8 mouse cellular contexts compared by ENCODE assay signal in the genomic region with DNA sequence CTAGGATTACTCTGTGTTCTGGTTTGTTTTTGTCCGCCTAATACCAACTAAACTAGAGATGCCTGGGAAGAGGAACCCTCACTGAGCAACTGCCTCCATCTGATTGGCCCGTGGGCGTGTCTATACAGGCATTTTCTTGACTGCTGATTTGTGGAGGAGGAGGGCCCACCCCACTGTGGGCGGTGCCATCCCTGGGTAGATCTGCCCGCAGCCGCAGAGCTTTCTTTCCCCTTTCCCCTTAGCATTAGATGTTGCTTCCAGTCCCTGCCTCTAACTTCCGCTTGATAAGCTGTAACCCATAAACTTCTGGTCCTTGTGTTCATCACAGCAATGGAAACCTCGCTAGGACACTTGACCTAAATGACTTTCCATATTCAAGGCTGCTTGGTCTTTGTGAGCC.
DNase-seq lines count a peak whose midpoint lies in the region; ATAC-seq lines count a peak whose summit lies in the region.
"Had no signal": no experiment of that assay in that cellular context is flagged by ENCODE, and none has a peak within 500 bp of the region (broad histone marks: within the 10 kb centered on the region; RNA-seq: fewer than 3 reads in every experiment).

No protein-coding gene starts in this region.

- no peaks in the 10 kb centered on the region for H3K9me3 ChIP-seq in neural tube, embryonic 11.5 days (ENCODE audit: control insufficient read depth, low read length)
- H3K9me3 ChIP-seq in neural tube, embryonic 15.5 days (replicated peaks) = no peaks in the 10 kb centered on the region
- H3K9me3 ChIP-seq: forebrain, embryonic 15.5 days had no signal

- no peak overlapping the region; the same call in 1 of the 2 replicates for H3K9ac ChIP-seq in neural tube, embryonic 11.5 days (ENCODE audit: low read length)
- H3K9ac ChIP-seq in neural tube, embryonic 15.5 days (replicated peaks) = no peak overlapping the region
- H3K9ac ChIP-seq: forebrain, embryonic 15.5 days had no signal

- WGBS in neural tube, embryonic 11.5 days = 35% methylated on average over 8 of the region's 8 CpGs
- WGBS in neural tube, embryonic 15.5 days = 41% methylated on average over 8 of the region's 8 CpGs

- no peaks in the 10 kb centered on the region for H3K4me1 ChIP-seq in neural tube, embryonic 11.5 days (ENCODE audit: control insufficient read depth, insufficient read depth, low read length)
- H3K4me1 ChIP-seq in neural tube, embryonic 15.5 days = peaks cover 1% of the 10 kb centered on the region
- H3K4me1 ChIP-seq: forebrain, embryonic 15.5 days had no signal

- intact Hi-C loops in gastrocnemius, postnatal 14 days (cut with DNase I; ENCODE audit: low total_unique reads) = no loop called here

- H3K4me2 ChIP-seq in neural tube, embryonic 11.5 days (ENCODE audit: low read depth) = no peak overlapping the region
- no peak overlapping the region for H3K4me2 ChIP-seq in neural tube, embryonic 15.5 days
- H3K4me2 ChIP-seq: forebrain, embryonic 15.5 days had no signal

- no peaks in the 10 kb centered on the region for H3K36me3 ChIP-seq in neural tube, embryonic 11.5 days (ENCODE audit: control insufficient read depth, insufficient read depth, low read length)
- H3K36me3 ChIP-seq in neural tube, embryonic 15.5 days = no peaks in the 10 kb centered on the region
- H3K36me3 ChIP-seq: forebrain, embryonic 15.5 days had no signal

- H3K27ac ChIP-seq in neural tube, embryonic 11.5 days (ENCODE audit: low read depth, low read length) = no peak overlapping the region
- H3K27ac ChIP-seq in neural tube, embryonic 15.5 days (replicated peaks) = no peak overlapping the region
- H3K27ac ChIP-seq: forebrain, embryonic 15.5 days had no signal

- H3K27me3 ChIP-seq in neural tube, embryonic 11.5 days (ENCODE audit: control insufficient read depth, insufficient read depth, low read length) = peaks cover 2% of the 10 kb centered on the region; the same call in 1 of the 2 replicates
- H3K27me3 ChIP-seq in neural tube, embryonic 15.5 days (replicated peaks) = peaks cover 1% of the 10 kb centered on the region; the same call in 1 of the 2 replicates
- H3K27me3 ChIP-seq: forebrain, embryonic 15.5 days had no signal

- H3K4me3 ChIP-seq in neural tube, embryonic 11.5 days (ENCODE audit: low read depth, low read length) = no peak overlapping the region
- no peak overlapping the region for H3K4me3 ChIP-seq in neural tube, embryonic 15.5 days (replicated peaks)
- H3K4me3 ChIP-seq: forebrain, embryonic 15.5 days had no signal

- no peak for ATAC-seq in neural tube, embryonic 11.5 days (ENCODE audit: insufficient read depth, low FRiP score, low TSS enrichment)
- ATAC-seq in neural tube, embryonic 15.5 days (ENCODE audit: low FRiP score) = no peak
- ATAC-seq: forebrain, embryonic 15.5 days had no signal

- peak; percentile 53 for DNase-seq in neural tube, embryonic 11.5 days (ENCODE audit: low spot score)
- peak; percentile 57 for DNase-seq in embryo, embryonic 11 days
- peak; percentile 42 to 51 for DNase-seq in lung, postnatal 4 days
- DNase-seq in adipocyte (ENCODE audit: low spot score) = no peak
- DNase-seq in heart, adult 8-10 months (ENCODE audit: low spot score) = no peak
- DNase-seq in gastrocnemius, postnatal 14 days = no peak

Comparison
In these comparisons a context has a peak if more than half of its experiments do, and no peak if none do; other contexts are left out.
1. DNase-seq: peak in neural tube, embryonic 11.5 days (single experiment), embryo, embryonic 11 days (single experiment) and lung, postnatal 4 days (2 of 2); none in adipocyte (single experiment), heart, adult 8-10 months (single experiment) and gastrocnemius, postnatal 14 days (single experiment).